Mouse (Mus musculus) gastrocnemius, adult 2 months (tissue): ENCODE measurements around the gene Pmvk. TPM values are rescaled to one million over a fixed set of nuclear protein-coding genes. Genes with fewer than 3 reads are reported as not detected.
A peak's percentile ranks its signal among the peaks of the same experiment; 100 is the strongest.

Source experiments
- DNase-seq: peaks from one replicate; pipeline ENCODE4 v3.0.0; 2022
- H3K27ac ChIP-seq: fragments of 200-600 bp; 2 replicates; pipeline ENCODE4 v1.8.1; 2022; ENCODE audit warnings: mild to moderate bottlenecking
- H3K4me3 ChIP-seq: fragments of 200-600 bp; 2 replicates; pipeline ENCODE4 v1.8.1; 2022; ENCODE audit warnings: mild to moderate bottlenecking, moderate library complexity
- CTCF ChIP-seq: fragments of 200-600 bp; IDR thresholded peaks from 2 replicates; pipeline ENCODE4 v1.8.1; 2022; ENCODE audit warnings: antibody characterized with exemption, mild to moderate bottlenecking, moderate library complexity
- intact Hi-C: fragments of 180-260 bp; cut with DNase I; formaldehyde crosslinking; loops from one replicate; pipeline ENCODE4 v1.15.1; 2025
- total RNA-seq, 2 experiments: library from RNA; stranded (reverse); gene quantifications; 2 replicates each; pipeline ENCODE4 v1.2.3; 2021

Pmvk gene
- total RNA-seq, 2 experiments from 2014 or later, result 6.3 to 11.1 TPM

GRCm38 (mm10) chr3:89491559-89491958 lies 37.2 kb downstream of the Pmvk start:
- DNase-seq, result no peak
- intact Hi-C loops, result no loop called here
- no peak overlapping the region for H3K27ac ChIP-seq
- no peak overlapping the region for H3K4me3 ChIP-seq
- TF ChIP-seq CTCF, result no peak

GRCm38 (mm10) chr3:89492701-89493151 lies 38.4 kb downstream of the Pmvk start:
- DNase-seq, result no peak
- intact Hi-C loops, result no loop called here
- no peak overlapping the region for H3K27ac ChIP-seq
- TF ChIP-seq CTCF, result no peak
- no peak overlapping the region for H3K4me3 ChIP-seq

- intact Hi-C loops, result no loop called here
- no peak for DNase-seq
- no peak overlapping the region for H3K4me3 ChIP-seq
- no peak overlapping the region for H3K27ac ChIP-seq
- TF ChIP-seq CTCF, result no peak; the same call in 1 of the 2 replicates
Measured at GRCm38 (mm10) chr3:89494630-89495029, 40.3 kb downstream of the Pmvk start.

GRCm38 (mm10) chr3:89496366-89496765 lies 42.0 kb downstream of the Pmvk start:
- no peak overlapping the region for H3K4me3 ChIP-seq
- TF ChIP-seq CTCF, result no peak
- intact Hi-C loops, result no loop called here
- no peak for DNase-seq
- H3K27ac ChIP-seq, result no peak overlapping the region

GRCm38 (mm10) chr3:89499696-89500095 lies 45.4 kb downstream of the Pmvk start:
- intact Hi-C loops, result no loop called here
- TF ChIP-seq CTCF, result no peak
- DNase-seq, result no peak
- Histone ChIP-seq H3K27ac (no peak overlapping the region), H3K4me3 (no peak overlapping the region)

GRCm38 (mm10) chr3:89501486-89501885 lies 47.1 kb downstream of the Pmvk start:
- H3K27ac ChIP-seq, result no peak overlapping the region
- DNase-seq, result no peak
- intact Hi-C loops, result no loop called here
- H3K4me3 ChIP-seq, result no peak overlapping the region
- TF ChIP-seq CTCF, result peak; percentile 47

- intact Hi-C loops, result no loop called here
- DNase-seq, result no peak
- TF ChIP-seq CTCF, result no peak
- Histone ChIP-seq H3K4me3 (no peak overlapping the region), H3K27ac (no peak overlapping the region)
Measured at GRCm38 (mm10) chr3:89502551-89502950, 48.2 kb downstream of the Pmvk start.

GRCm38 (mm10) chr3:89508041-89508440 lies 53.7 kb downstream of the Pmvk start:
- Histone ChIP-seq H3K4me3 (no peak overlapping the region), H3K27ac (no peak overlapping the region)
- DNase-seq, result no peak
- intact Hi-C loops, result no loop called here
- TF ChIP-seq CTCF, result no peak

GRCm38 (mm10) chr3:89510979-89511378 lies 56.6 kb downstream of the Pmvk start:
- Histone ChIP-seq H3K27ac (no peak overlapping the region), H3K4me3 (no peak overlapping the region)
- peak; percentile 40 for DNase-seq
- peak; percentile 60 for TF ChIP-seq CTCF
- intact Hi-C loops, result loop anchor here (2.0 to 10.0 kb wide), 2 partner anchors 264 to 348 kb away; partner anchors contain the start of gene Ube2q1

- peak; percentile 1 for DNase-seq
- H3K4me3 ChIP-seq, result no peak overlapping the region
- TF ChIP-seq CTCF, result no peak
Measured at GRCm38 (mm10) chr3:89511400-89511799, 57.1 kb downstream of the Pmvk start.

GRCm38 (mm10) chr3:89512225-89512624 lies 57.9 kb downstream of the Pmvk start:
- intact Hi-C loops, result loop anchor here (1.0 to 10.0 kb wide), 2 partner anchors 176 to 263 kb away; partner anchors contain the start of gene Ube2q1
- no peak overlapping the region for H3K27ac ChIP-seq
- H3K4me3 ChIP-seq, result no peak overlapping the region
- TF ChIP-seq CTCF, result peak; percentile 69
- peak; percentile 27 for DNase-seq

More at GRCm38 (mm10) chr3:89511400-89511799, 57.1 kb downstream of the Pmvk start:
- intact Hi-C loops, result loop anchor here (2.0 to 10.0 kb wide), 2 partner anchors 263 to 347 kb away; partner anchors contain the start of gene Ube2q1
- no peak overlapping the region for H3K27ac ChIP-seq

GRCm38 (mm10) chr3:89515444-89515843 lies 61.1 kb downstream of the Pmvk start:
- DNase-seq, result peak; percentile 11
- intact Hi-C loops, result loop anchor here (10.0 kb wide), 1 partner anchor 259 kb away; the partner anchor contains the start of gene Ube2q1
- no peak for TF ChIP-seq CTCF
- no peak overlapping the region for H3K27ac ChIP-seq
- no peak overlapping the region for H3K4me3 ChIP-seq

GRCm38 (mm10) chr3:89516321-89516720 lies 62.0 kb downstream of the Pmvk start:
- intact Hi-C loops, result loop anchor here (10.0 kb wide), 1 partner anchor 258 kb away; the partner anchor contains the start of gene Ube2q1
- Histone ChIP-seq H3K27ac (no peak overlapping the region), H3K4me3 (no peak overlapping the region)
- peak; percentile 12 for DNase-seq
- peak; percentile 39; the same call in 1 of the 2 replicates for TF ChIP-seq CTCF

Other genes with a start within 250 kb of the Pmvk start
- 10 to 100 TPM in 1 of 2 experiments, 1 to 10 TPM in 1; 6.4 to 10.2 TPM for gene Thbs3, start 239.4 kb upstream of the Pmvk start, total RNA-seq
- 10 to 100 TPM; 40.7 to 51.4 TPM for gene Mtx1, start 227.5 kb upstream of the Pmvk start, total RNA-seq
- under 1 TPM; 0.13 to 0.22 TPM for gene Muc1, start 225.5 kb upstream of the Pmvk start, total RNA-seq
- gene Krtcap2, start 208.6 kb upstream of the Pmvk start, total RNA-seq, result 10 to 100 TPM; 62.9 to 79.7 TPM
- under 1 TPM; 0.18 to 0.50 TPM for gene Trim46, start 208.2 kb upstream of the Pmvk start, total RNA-seq
- 10 to 100 TPM; 16.4 to 26.9 TPM for gene Dpm3, start 195.2 kb upstream of the Pmvk start, total RNA-seq
- gene Slc50a1, start 184.0 kb upstream of the Pmvk start, total RNA-seq, result 1 to 10 TPM; 8.9 to 9.7 TPM
- 10 to 100 TPM in 1 of 2 experiments, 1 to 10 TPM in 1; 7.9 to 13.1 TPM for gene Efna1, start 173.4 kb upstream of the Pmvk start, total RNA-seq
- gene Efna3, start 131.6 kb upstream of the Pmvk start, total RNA-seq, result not detected
- gene Efna4, start 116.5 kb upstream of the Pmvk start, total RNA-seq, result under 1 TPM; 0.15 to 0.20 TPM
- gene Adam15, start 104.5 kb upstream of the Pmvk start, total RNA-seq, result 10 to 100 TPM; 21.7 to 30.5 TPM
- not detected for gene Dcst2, start 92.6 kb upstream of the Pmvk start, total RNA-seq
- gene Dcst1, start 89.3 kb upstream of the Pmvk start, total RNA-seq, result not detected
- gene Zbtb7b, start 59.8 kb upstream of the Pmvk start, total RNA-seq, result 10 to 100 TPM; 22.8 to 33.3 TPM
- 1 to 10 TPM in 1 of 2 experiments, under 1 TPM in 1; 0.41 to 2.1 TPM for gene Lenep, start 51.7 kb upstream of the Pmvk start, total RNA-seq
- gene Flad1, start 42.7 kb upstream of the Pmvk start, total RNA-seq, result 10 to 100 TPM; 40.8 to 56.4 TPM
- 1 to 10 TPM; 1.8 to 2.5 TPM for gene Cks1b, start 36.2 kb upstream of the Pmvk start, total RNA-seq
- gene Shc1, start 36.1 kb upstream of the Pmvk start, total RNA-seq, result 10 to 100 TPM; 15.0 to 17.2 TPM
- gene Pygo2, start 24.3 kb upstream of the Pmvk start, total RNA-seq, result 10 to 100 TPM in 1 of 2 experiments, 1 to 10 TPM in 1; 9.5 to 10.1 TPM
- 100 to 1,000 TPM; 202 to 227 TPM for gene Pbxip1, start 17.8 kb upstream of the Pmvk start, total RNA-seq
- 1 to 10 TPM; 1.4 to 4.1 TPM for gene Kcnn3, start 65.6 kb downstream of the Pmvk start, total RNA-seq